Mouse (Mus musculus) limb, embryonic 11.5 days (tissue): ENCODE results near the gene Smyd3. TPM values are rescaled to one million over a fixed set of nuclear protein-coding genes. Genes with fewer than 3 reads are reported as not detected.

ENCODE experiments used
- ATAC-seq: fragments of 200-750 bp; cut with Nextera tagmentation; 2 replicates; pipeline ENCODE4 v1.8.0; 2017; ENCODE audit warnings: low read depth; ENCODE audit not compliant: insufficient number of reproducible peaks, low FRiP score, low TSS enrichment
- DNase-seq: peaks from one replicate; pipeline ENCODE4 v3.0.0-alpha.2; 2015; ENCODE audit warnings: low spot score
- H3K27ac ChIP-seq: fragments of 300-500 bp; sonication (generic); replicated peaks from 2 replicates; pipeline ENCODE4 v1.5.1; 2014; ENCODE audit warnings: low read depth, mild to moderate bottlenecking, low read length
- H3K27me3 ChIP-seq: fragments of 300-500 bp; sonication (generic); 2 replicates; pipeline ENCODE4 v1.6.1; 2014; ENCODE audit warnings: mild to moderate bottlenecking, low read length, mixed read lengths; ENCODE audit not compliant: control insufficient read depth, insufficient read depth
- H3K36me3 ChIP-seq: fragments of 300-500 bp; sonication (generic); 2 replicates; pipeline ENCODE4 v1.6.1; 2014; ENCODE audit warnings: mild to moderate bottlenecking, low read length, moderate library complexity, mixed read lengths; ENCODE audit not compliant: control insufficient read depth, insufficient read depth
- H3K4me1 ChIP-seq: fragments of 300-500 bp; sonication (generic); 2 replicates; pipeline ENCODE4 v1.6.1; 2014; ENCODE audit warnings: low read length, mixed read lengths; ENCODE audit not compliant: control insufficient read depth, insufficient read depth
- H3K4me2 ChIP-seq: fragments of 300-500 bp; sonication (generic); 2 replicates; pipeline ENCODE4 v1.6.1; 2014; ENCODE audit warnings: low read depth, mild to moderate bottlenecking, moderate library complexity; ENCODE audit not compliant: severe bottlenecking
- H3K4me3 ChIP-seq: fragments of 300-500 bp; sonication (generic); 2 replicates; pipeline ENCODE4 v1.5.1; 2014; ENCODE audit warnings: low read depth, low read length
- H3K9ac ChIP-seq: fragments of 300-500 bp; sonication (generic); 2 replicates; pipeline ENCODE4 v1.6.1; 2014; ENCODE audit warnings: mild to moderate bottlenecking, low read length
- H3K9me3 ChIP-seq: fragments of 300-500 bp; sonication (generic); 2 replicates; pipeline ENCODE4 v1.6.1; 2016; ENCODE audit warnings: low read length; ENCODE audit not compliant: control insufficient read depth
- WGBS: fragments of 180-500 bp; shearing (Covaris S2); extraction: QIAGEN DNeasy Blood & Tissue Kit; methylation state at CpG from one replicate; pipeline ENCODE4 v1.1.7; 2014; 5-methylcytosine and 5-hydroxymethylcytosine counted together
- polyA plus RNA-seq: library from polyadenylated mRNA; unstranded; fragments of >200 nt; fragmentation: Nextera tagmentation; extraction: Ambion mirVana; gene quantifications from 2 replicates; pipeline ENCODE4 v1.2.1, GENCODE M21; 2014

The Smyd3 gene
- polyA plus RNA-seq, 1 experiment from 2014 or later, result 25.6 TPM

GRCm38 (mm10) chr1:179086208-179086607 lies 431.6 kb downstream of the Smyd3 start:
- Histone ChIP-seq H3K9ac (no peak overlapping the region), H3K36me3 (no peaks in the 10 kb centered on the region), H3K9me3 (no peaks in the 10 kb centered on the region), H3K4me1 (peaks cover 14% of the 10 kb centered on the region), H3K27me3 (no peaks in the 10 kb centered on the region), H3K4me2 (no peak overlapping the region), H3K27ac (no peak overlapping the region), H3K4me3 (no peak overlapping the region)
- 91% methylated on average over 7 of the region's 7 CpGs for WGBS
- no peak for ATAC-seq
- DNase-seq, result no peak

DNA sequence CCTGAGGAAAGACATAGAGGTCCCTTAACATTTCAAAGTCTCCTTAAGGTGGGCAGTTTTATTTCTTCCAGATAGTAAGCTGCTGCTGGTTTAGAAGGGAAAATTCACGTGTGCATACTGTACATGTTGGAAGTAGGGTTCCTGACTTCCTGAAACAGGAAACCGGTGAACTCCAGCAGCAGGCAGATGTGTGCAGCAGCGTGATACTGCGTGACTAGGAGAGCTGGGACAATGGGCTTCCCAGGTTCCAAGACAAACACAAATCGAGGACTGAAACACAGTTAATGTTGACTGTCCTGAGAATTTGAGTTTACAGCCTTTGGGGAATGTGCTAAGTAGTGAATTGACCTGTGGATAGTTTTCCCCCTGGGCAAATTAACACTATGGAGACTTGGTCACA lies 434.7 kb downstream of the Smyd3 start:
- Histone ChIP-seq H3K4me2 (no peak overlapping the region), H3K9ac (no peak overlapping the region), H3K27me3 (no peaks in the 10 kb centered on the region), H3K9me3 (no peaks in the 10 kb centered on the region), H3K4me3 (no peak overlapping the region), H3K27ac (no peak overlapping the region), H3K36me3 (no peaks in the 10 kb centered on the region), H3K4me1 (peaks cover 14% of the 10 kb centered on the region)
- ATAC-seq (no peak), DNase-seq (no peak)
- 54% methylated on average over 5 of the region's 5 CpGs for WGBS

DNA sequence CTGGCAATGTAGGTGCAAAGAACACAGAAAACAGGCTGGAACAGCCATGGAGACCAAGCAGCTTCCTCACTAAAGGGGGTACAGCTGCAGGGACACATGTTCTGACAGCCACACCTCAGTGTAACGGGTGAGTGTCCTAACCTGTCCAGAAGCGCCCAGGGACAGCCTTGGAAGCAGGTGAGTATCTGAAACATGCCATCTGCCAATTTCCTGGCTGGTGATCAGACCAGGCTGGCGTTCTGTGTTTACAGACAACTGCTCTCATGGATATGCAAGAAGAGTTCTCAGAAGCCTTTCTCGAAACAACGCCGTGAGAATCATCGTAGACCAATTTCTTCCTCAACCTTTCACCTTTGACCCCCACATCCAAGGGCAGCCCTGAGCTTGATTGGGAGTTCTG lies 444.0 kb downstream of the Smyd3 start:
- Histone ChIP-seq H3K9ac (no peak overlapping the region), H3K27ac (no peak overlapping the region), H3K27me3 (no peaks in the 10 kb centered on the region), H3K36me3 (no peaks in the 10 kb centered on the region), H3K9me3 (no peaks in the 10 kb centered on the region; the same call in 1 of the 2 replicates), H3K4me3 (no peak overlapping the region), H3K4me1 (no peaks in the 10 kb centered on the region), H3K4me2 (no peak overlapping the region)
- WGBS, result 83% methylated on average over 7 of the region's 7 CpGs
- ATAC-seq, result no peak
- no peak for DNase-seq

DNA sequence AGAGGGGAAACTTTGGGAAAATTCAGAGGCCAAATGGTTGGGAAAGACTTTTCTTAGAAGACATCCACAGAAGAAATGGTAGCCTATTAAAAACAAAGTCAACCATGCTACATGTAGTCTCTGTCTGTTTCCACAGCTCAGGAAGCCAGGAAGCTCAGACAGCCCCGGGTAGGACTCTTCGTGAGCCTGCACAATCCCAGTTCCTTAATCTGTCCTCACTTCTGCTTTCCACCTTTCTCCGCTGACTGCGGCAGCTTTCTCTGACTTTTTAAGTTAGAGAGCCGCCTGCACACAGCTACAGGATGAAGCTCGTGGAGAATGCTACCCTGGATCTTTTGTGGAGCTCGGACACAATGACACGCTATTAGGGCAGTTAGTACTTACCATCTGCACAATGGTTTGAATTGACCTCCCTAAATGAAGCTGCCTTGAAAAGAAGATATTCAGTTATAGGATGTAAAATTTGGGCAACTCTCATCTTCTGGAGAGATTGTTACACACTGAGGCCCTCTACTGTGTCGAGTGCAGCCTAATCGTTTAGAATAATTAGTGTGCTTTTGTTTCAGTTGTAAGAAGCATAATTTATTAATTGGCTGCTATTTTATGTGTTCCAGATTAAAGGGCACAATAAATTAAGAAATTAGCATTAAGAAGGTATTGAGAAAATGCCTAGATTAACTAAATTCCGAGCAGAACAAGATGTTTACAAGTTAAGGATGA lies 444.7 kb downstream of the Smyd3 start:
- WGBS, result 62% methylated on average over 11 of the region's 11 CpGs
- no peak overlapping the region for H3K27ac ChIP-seq
- no peak overlapping the region for H3K9ac ChIP-seq

GRCm38 (mm10) chr1:179072406-179072805 lies 445.4 kb downstream of the Smyd3 start:
- H3K9ac ChIP-seq, result no peak overlapping the region
- no peak overlapping the region for H3K4me2 ChIP-seq
- 67% methylated on average over 1 of the region's 1 CpGs for WGBS
- no peak overlapping the region for H3K4me3 ChIP-seq
- DNase-seq, result no peak
- H3K27me3 ChIP-seq, result no peaks in the 10 kb centered on the region
- no peak overlapping the region for H3K27ac ChIP-seq
- H3K4me1 ChIP-seq, result no peaks in the 10 kb centered on the region
- ATAC-seq, result no peak
- H3K9me3 ChIP-seq, result no peaks in the 10 kb centered on the region; the same call in 1 of the 2 replicates
- H3K36me3 ChIP-seq, result no peaks in the 10 kb centered on the region

More for the DNA sequence above, 444.7 kb downstream of the Smyd3 start:
- Histone ChIP-seq H3K4me2 (no peak overlapping the region), H3K4me1 (no peaks in the 10 kb centered on the region), H3K36me3 (no peaks in the 10 kb centered on the region), H3K4me3 (no peak overlapping the region), H3K27me3 (no peaks in the 10 kb centered on the region), H3K9me3 (no peaks in the 10 kb centered on the region; the same call in 1 of the 2 replicates)
- no peak for DNase-seq
- no peak for ATAC-seq

GRCm38 (mm10) chr1:179068990-179069389 lies 448.9 kb downstream of the Smyd3 start:
- DNase-seq (no peak), ATAC-seq (no peak)

GRCm38 (mm10) chr1:179065294-179065601 lies 452.6 kb downstream of the Smyd3 start:
- no peaks in the 10 kb centered on the region for H3K27me3 ChIP-seq
- no peaks in the 10 kb centered on the region for H3K36me3 ChIP-seq
- 95% methylated on average over 2 of the region's 2 CpGs for WGBS
- no peak overlapping the region for H3K9ac ChIP-seq
- H3K27ac ChIP-seq, result no peak overlapping the region
- no peak overlapping the region for H3K4me2 ChIP-seq
- H3K9me3 ChIP-seq, result no peaks in the 10 kb centered on the region
- no peak for ATAC-seq
- no peak for DNase-seq
- H3K4me3 ChIP-seq, result no peak overlapping the region
- peaks cover 23% of the 10 kb centered on the region for H3K4me1 ChIP-seq

More at GRCm38 (mm10) chr1:179068990-179069389, 448.9 kb downstream of the Smyd3 start:
- H3K4me1 ChIP-seq, result no peaks in the 10 kb centered on the region
- H3K4me3 ChIP-seq, result no peak overlapping the region
- H3K9me3 ChIP-seq, result no peaks in the 10 kb centered on the region; the same call in 1 of the 2 replicates
- H3K9ac ChIP-seq, result no peak overlapping the region
- no peak overlapping the region for H3K27ac ChIP-seq
- WGBS, result 88% methylated on average over 1 of the region's 1 CpGs
- no peaks in the 10 kb centered on the region for H3K27me3 ChIP-seq
- no peak overlapping the region for H3K4me2 ChIP-seq
- H3K36me3 ChIP-seq, result no peaks in the 10 kb centered on the region

DNA sequence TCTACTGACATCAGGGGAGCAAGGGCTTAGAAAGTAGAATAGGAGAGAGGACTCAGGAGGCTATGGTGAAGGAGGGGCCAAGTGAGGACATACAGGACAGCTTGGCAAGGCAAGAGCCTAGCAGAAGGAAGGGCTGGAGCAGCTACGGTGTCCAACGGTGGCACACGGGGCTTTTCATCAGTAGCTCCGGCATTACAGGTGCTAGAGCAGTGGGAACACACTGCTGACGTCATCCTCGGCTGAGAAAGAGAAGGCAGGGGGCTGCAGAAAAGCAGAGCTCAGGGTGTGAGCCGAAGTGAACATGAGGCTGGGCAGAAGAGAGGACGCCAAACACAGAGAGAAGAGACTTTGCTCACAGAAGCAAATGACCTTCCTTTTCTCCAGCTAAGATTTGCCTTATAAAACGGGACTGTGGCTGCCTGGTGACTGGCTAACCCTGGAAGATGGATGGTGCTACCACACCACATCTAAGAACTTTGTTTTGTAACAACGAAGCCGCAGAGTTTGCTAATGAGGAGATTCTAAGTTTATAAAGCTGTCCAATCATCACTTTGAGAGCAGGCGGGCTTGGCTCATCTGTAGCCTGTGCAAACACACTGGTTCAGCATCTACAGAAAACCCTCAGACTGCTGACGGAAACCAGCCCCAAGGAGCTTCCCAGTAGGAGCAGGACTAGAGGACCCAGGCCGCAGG lies 453.1 kb downstream of the Smyd3 start:
- peaks cover 28% of the 10 kb centered on the region for H3K4me1 ChIP-seq
- H3K9me3 ChIP-seq, result no peaks in the 10 kb centered on the region
- DNase-seq (no peak), ATAC-seq (no peak)
- WGBS, result 78% methylated on average over 14 of the region's 14 CpGs
- no peaks in the 10 kb centered on the region for H3K27me3 ChIP-seq
- no peaks in the 10 kb centered on the region for H3K36me3 ChIP-seq
- no peak overlapping the region for H3K9ac ChIP-seq
- no peak overlapping the region for H3K27ac ChIP-seq
- H3K4me3 ChIP-seq, result no peak overlapping the region
- no peak overlapping the region for H3K4me2 ChIP-seq
